Mouse (Mus musculus) brain, embryonic 18.5 days (tissue): ENCODE results near the gene Rarg.
"Not testable (repeated sequence)": the region's sequence is repeated elsewhere in the genome, so short reads cannot be mapped to it uniquely, and the experiment has no call there.

Experiments used
- DNase-seq: peaks from one replicate; pipeline ENCODE4 v3.0.0-alpha.2; 2012; ENCODE audit warnings: low read depth, low spot score

Gene Rarg

DNA sequence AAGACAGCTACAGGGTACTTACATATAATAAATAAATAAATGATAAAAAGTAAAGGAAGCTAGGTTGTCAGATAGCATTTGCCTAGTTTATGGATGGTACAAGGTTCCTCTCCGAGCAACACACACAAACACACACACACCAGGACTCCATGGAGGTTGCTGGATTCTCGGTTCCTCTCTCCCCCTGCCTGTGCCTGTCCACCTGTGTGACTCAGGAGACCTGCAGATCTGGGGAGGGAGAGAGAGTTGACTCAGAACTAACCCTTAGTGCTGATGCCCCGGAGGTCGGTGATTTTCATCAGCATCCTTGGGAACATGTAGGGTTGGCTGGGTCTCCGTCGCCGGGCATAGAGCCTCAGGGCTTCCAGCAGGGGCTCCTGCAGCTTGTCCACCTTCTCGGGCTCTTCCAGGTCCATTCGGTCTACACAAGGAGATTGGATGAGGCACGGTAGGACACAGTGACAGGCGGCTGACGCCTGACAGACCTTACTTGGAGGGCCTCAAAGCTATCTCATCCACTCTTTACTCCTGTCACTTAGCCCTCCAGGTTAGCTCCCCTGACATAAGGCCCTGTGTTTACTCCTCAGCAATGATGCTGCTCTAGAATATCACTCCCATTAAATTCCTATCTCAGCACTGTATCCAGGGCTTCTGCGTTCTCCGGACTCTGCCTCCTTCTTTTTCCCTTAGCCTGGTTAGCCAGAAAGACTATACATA lies 18.6 kb downstream of the Rarg start:
- DNase-seq = no peak

DNA sequence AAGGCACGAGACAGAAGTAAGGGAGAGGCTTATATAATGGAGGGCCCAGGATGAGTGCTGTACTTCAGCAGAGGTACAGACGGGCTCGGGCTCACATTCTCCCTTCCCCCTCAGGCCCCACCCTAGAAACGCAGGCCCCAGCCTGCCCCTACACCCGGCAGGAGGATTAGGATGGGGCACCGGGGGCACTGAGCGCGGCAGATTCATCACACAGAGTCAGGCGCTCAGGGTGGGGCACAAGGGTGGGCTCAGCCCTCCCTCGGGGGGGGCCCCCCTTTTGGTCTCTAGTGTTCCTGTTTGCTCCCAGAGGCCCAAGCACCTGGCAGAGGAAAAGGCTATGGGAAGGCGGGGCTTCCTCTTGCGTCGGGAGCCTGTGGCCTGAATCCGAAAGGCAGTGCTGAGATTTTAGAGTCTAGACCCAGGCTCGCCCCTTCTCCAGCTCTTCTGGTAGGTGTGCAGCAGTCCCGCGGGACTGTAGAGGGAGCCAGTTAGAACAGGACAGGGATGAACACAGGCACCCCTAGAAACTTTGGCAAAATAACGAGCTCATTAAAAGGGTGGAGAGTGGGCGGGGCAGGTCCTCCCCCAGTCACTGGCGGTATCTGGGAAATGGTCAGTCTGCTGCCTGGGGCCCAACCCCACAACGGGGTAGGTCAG lies 21.8 kb downstream of the Rarg start:
- no peak for DNase-seq

DNA sequence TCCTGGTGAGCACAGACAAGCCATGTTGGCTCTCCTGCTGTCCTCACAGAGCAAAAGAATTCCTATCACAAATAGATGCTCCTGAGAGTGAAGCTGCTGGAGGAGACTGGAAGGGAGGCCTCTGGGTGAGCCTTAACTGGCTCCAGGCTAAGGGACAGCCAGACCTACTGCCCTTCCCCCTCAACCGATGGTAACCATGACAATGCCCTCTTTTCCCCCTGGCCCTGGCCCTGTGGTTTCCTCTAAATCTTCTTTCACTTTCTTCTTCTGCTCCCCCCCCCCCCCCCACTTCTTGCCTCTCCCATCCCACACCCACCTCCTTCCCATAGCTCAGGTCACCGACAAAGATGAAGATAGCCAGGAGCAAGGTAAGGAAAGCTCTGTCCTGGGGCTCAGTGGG lies 23.4 kb downstream of the Rarg start:
- no peak for DNase-seq

DNA sequence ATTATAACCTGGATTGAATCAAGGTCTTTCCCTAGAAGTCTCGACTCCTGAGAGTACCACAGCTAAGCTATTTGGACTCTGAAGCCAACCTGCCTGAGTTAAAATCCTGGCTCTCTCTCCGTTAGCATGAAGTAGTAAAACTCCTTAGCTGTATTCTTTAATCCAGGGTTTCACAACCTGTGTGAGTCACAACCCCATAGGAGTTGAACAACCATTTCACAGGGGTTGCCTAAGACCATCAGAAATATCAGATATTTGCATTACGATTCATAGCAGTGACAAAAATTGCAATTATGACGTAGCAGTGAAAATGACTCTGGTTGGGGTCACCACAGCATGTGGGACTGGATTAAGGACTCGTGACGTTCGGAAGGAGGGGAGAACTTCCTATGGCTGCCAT lies 24.6 kb downstream of the Rarg start:
- DNase-seq = no peak

DNA sequence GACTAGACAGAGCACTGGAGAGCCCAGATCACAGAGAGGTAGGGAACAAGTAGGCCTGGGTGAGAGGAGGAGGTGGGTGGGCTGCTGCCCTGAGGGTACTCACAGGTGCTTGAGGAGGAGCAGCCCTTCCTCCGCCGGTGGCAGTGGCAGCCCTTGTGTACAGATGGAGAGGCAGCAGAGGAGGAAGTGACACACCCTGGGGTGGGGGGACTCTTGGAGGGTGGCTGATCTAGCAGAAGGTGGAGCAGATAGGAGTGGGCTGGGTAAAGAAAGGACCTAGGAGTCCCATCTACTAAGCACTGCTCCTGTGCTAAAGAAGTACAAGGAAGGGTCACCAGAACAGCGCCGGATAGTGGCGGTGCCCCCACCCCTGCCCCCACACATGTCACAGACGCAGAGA lies 25.6 kb downstream of the Rarg start, which contains the start of gene Itgb7:
TSS of gene Itgb7 (minus strand) at position 197 of the 400 bp plus-strand sequence.
- no peak for DNase-seq

DNA sequence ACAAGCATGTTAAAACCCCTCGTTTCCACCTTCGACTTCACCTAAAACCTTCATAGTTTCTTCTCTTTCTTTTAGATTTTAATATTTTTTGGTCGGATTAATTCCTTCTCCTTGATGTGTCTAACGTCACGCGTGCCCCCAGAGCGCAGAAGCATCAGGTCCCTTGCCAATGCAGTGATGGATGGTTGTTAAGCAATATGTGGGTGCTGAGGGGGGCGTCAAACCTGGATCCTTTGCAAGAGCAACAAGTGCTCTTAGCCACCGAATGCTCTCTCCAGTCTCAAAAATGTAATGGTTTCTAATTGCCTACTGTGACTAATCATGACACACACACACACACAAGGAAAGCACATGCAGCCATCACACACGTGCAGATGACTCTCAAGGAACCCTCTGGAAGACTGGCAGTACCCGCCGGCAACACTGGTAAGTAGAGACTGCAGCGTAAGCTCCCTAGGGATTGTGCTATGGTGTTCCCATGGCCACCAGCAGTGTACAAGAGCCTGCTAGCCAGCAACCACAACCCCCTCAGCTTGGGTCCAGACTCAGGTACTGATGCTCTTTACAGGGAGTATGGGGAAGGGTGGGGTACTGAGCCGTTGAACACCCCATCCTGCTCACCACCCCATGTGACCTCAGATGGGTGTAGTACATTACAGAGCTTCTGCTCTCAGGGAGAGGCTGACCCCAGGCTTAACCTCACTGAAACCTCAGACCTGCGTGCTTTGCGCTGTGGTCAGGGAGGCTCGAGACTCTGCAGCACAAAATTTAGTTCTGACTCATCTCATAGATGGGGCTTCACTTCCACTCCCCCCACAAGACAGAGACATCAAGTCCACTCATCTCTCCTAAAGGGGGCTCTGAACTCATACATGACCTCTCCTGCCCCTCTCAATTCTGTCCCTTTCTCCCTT lies 26.7 kb downstream of the Rarg start:
- no peak for DNase-seq

DNA sequence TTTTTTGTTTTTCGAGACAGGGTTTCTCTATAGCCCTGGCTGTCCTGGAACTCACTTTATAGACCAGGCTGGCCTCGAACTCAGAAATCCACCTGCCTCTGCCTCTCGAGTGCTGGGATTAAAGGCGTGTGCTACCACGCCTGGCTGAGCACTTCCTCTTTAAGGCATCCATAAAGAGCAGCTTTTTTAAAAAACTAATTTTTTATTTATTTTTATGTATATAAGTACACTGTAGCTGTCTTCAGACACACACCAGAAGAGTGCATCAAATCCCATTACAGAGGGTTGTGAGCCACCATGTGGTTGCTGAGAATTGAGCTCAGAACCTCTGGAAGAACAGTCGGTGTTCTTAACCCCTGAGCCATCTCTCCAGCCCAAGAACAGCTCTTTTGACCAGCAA lies 31.7 kb downstream of the Rarg start:
- not testable (repeated sequence) for DNase-seq

DNA sequence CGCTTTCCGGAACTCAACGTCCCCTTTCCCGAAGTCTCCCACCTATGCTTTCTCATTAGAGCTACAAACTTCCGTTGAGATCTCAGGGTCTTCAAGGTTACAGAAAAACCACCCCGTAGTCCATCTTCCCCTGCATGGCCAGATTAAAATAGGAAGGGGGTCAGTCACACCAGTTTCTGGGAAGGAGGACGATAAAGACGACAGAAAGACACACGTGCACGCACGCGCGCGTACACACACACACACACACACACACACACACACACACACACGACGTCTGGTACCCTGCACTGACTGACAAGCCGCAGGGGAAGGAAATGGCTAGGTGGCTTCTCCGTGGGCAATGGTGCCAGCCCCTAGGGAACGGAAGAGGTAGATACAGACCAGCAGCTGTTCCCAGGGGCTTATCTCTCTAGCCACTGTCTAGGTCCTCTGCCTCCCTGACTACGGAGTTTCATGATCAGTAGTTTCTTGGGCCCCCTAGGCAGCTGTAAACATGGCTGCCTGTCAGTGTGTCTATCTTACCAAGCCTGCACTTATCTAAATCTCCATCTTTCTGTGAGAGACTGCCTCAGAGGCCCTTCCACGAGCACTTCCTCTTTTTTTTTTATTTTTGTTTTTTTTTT lies 32.2 kb downstream of the Rarg start:
- DNase-seq = no peak

DNA sequence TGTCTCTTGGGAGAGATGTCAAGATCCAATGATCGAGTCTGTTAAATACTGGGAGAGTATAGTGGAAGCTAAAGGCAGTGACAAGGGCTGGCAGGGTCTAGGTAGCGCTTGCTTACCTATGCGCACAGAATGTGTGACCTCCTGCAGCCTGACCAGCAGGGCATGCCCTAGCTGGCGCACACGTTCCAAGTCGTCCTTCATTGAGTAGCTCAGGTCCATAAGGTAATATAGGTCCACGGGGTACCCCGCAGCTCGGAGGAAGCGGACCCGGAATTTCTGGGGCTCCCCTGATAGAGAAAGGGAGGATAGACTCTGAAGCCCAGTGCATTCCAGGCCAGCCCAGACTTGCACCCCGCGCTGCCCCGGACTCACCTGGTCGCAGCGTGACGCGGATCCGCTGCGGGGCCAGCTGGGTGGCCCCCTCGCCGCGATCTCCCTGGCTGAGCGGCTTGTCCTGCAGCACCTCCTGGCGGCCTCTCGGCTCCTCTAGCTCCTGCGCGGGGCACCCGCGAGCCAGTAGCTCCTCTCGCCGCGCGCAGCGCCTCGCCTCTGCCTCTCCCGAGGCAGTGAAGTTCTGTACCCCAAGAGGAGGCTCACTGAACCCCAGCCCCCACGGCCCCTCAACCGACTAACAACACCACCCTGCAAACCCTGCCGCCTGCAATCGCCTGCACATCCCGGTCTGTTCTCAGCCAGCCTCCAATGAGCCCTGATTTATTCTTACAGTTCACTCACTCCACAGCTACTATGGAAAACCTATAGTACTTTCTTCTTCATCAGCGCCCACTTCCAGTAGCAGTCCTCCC lies 32.9 kb downstream of the Rarg start:
- no peak for DNase-seq

DNA sequence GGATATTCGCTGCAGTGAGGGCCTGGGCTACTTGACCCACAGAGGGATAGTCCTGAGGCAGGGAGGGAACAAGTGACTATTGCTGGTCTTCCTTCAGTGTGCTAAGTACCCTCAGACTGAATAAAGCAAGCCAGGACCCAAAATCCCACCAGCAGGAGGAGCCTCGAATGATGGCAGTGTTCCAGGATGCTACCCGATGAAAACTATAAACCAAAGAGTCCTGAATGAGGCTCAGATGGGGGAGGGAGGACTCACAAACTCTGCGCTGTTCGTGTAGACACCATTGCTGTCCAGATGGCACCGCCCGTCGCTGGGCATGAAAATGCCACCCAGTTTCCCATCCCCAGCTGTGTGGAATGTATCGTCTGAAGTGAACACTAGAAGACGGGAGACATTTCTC lies 34.9 kb downstream of the Rarg start:
- no peak for DNase-seq

DNA sequence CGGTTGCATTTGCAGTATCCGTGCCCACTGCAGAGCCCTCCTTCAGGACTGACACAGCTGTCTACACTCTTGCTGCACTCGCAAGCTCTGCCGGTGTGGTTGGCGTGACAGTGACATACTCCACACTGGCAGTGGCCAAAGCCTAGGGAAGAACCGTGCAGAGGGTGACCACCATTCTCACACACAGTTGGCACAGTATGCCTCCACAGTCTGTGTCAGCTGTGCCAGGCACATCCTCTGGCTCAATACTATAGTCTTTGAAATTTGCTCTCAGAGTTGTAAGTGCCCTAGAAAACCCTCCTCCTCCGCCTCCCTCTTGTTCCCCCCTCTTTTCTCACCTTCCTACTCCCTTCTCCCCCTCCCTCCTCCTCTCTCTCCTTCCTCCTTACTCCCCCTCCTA lies 40.0 kb downstream of the Rarg start:
- DNase-seq = no peak

DNA sequence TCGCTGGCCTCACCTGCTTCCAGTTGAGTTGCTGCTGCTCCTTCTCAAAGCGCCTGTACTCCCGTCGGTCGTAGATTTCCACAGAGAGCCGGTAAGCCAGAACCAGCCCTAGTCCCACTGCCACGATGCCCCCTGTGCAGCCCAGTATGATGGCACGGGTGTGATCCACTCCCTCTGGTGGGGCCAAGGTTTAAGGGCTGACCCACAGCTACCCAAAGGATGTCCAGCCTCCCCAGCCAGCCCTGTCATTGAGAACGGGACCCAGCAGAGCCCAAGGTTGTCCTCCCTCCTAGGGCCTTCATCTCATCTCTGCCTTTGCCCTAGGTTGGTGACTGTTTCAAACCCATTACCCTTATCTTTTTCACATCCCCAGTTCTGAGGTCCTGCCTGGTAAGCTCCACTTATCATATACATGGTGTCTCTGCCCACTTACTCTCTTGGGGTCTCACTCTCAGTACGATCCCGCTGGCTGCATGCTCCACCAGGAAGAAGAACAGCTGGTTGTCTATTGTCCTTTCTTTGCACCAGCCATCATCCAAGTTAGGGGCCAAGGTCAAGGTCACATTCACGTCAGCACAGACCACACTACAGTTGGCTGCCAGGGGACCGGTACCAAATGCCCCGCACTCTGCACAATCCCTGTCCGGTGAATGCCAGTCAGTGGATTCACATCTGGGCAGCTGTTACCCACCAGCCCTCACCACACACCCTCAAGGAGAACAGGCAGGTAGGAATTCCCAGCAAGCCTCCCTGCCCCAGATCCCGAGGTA lies 40.7 kb downstream of the Rarg start:
- DNase-seq = no peak

DNA sequence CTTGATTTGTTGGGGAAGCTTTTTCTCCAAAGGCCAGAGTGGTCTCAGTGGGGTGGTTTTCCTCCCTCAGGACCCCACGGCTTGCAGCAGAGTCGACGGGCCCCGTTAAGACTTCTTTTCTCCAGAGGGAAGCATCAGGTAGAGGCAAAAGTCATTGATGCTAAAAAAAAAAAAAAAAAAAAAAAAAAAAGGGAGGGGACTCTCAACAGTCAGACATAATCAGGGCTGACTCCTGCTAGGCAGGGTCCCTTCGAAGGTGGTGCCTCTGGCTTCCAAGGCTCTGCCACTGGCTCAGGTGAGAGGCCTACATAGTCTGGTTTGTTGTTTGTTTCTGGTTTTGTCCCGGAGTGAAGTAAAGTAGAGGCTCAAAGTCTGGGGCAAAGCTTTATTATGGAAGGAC lies 41.7 kb downstream of the Rarg start:
- no peak for DNase-seq

DNA sequence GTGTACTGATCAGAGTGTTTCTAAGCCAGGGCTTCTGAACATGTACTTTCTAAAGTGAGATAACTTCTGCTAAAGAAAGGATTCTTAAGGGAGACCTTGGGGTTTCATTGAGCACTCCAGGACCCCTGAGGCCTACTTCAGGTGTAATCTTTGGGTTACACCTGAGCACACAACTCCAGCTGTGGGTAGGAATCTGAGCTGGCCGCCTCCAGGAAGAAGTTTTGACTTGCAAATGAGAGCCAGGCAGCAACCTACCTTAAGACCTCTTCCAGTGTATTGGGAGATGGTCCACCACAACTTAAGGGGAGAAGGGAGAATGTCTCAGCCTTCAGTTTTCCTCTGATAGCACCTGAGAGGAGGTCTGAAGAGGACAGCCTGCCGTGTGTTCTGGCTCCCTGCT lies 43.2 kb downstream of the Rarg start:
- no peak for DNase-seq

DNA sequence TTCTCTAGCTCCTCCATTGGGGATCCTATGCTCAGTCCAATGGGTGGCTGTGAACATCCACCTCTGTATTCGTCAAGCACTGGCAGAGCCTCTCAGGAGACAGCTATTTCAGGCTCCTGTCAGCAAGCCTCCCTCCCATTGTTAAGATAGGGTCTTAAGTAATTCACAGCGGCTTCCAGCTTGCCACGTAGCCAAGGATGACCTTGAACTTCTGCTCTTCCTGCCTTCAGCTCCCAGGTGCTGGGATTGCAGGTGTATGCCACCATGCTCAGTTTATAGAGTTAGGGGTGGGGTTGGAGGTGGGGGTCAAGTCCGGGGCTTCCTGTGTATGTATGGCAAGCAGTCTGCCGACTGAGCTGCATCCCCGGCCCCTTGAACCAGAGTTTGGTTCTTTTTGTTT lies 45.4 kb downstream of the Rarg start:
- DNase-seq = no peak

DNA sequence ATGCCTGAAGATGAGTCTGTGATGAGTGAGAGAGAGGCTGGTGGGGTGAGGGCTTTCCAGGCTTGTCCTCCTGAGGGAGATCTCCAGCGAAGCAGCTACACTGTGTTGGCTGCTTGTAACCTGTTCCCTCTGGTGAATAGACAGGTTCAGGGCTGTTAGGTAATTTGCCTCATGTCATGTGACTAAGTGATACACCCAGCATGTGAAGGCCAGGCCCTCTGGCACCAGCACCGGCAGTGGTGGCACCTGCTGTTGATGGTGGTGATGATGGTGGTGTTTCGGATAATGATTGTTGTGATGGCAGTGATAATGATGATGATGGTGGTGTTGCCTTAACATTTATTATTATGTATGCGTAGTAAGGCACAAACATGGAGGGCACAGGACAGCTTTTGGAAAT lies 46.5 kb downstream of the Rarg start:
- no peak for DNase-seq

DNA sequence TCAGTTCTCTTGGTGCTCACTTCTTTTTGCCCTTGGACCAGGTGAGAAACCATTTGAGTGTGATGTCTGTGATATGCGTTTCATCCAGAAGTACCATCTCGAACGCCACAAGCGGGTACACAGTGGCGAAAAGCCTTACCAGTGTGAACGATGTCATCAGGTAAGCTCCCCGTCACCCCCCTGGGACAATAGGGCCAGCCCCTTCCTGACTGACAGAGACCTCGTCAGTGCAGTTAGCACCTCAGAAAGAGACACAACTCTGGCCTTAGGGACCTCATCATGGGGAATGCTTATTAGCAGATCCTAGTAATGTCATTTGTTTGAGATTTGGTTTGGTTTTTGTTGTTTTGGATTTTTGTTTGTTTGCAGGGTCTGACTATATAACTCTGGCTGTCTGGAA lies 48.2 kb downstream of the Rarg start:
- DNase-seq = no peak

DNA sequence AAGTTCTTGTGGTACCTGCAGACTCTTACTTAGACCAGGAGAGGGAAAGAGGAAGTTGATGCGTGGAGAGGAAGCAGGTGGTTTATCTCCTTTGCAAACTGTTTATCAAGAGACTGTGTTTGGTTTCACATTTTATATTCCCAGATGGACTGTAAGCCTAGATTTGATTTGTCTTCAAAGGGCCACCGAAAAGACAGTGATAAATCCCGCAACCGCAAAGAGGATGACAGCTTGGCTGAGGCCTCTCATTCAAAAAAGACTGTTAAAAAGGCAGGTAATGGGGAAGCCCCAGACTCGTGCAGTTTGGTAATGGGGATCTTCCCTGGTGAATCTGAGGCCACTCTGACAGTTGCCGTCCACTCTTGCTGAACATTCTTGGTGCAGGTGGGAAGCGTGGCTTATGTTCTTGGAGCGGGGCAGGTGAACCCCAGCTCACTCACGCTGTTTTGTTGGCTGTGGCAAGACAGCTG lies 49.2 kb downstream of the Rarg start:
- DNase-seq = no peak

DNA sequence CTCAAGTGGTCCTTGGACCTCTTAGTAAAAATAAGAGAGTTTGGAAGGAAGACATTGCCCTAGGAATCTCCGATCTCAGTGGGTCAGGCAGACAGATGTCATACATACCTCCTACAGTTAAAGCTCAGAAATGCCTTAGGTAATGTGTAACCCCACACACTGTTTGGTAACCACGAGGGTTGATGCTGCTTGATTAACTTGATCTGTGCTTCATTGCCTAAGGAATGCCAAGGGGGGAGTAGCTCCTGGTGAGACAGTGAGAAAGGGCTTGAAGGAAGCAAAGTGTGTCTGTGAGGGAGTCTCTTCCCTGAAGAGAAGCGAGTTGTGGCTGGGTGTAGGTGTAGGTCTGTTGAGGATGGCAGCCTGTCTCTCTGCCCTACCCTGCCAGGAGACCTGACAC lies 50.0 kb downstream of the Rarg start:
- no peak for DNase-seq

DNA sequence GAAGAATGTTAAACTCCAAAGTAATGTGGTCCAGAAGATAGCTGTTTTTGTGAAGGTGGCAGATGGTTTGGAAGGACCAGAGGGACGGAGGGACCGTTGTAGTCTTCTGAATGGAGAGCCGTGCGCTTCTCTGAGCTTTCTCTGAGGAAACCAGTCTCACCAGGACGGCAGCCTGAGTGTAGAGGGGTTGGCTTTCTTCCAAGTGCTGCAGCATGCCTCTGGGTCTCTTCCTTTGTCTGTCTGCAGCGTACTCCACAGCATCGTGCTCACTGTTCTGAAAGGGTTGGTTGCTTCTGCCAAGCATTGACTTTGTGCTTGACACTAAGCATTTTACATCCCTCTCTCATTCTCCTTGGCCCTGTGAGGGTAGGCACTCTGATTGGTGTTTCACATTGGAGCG lies 51.5 kb downstream of the Rarg start:
- DNase-seq = peak; percentile 42
